Mouse (Mus musculus) embryonic facial prominence, embryonic 15.5 days (tissue): ENCODE data around the gene Nfkbie. TPM values are rescaled to one million over a fixed set of nuclear protein-coding genes. Genes with fewer than 3 reads are reported as not detected.
A peak's percentile ranks its signal among the peaks of the same experiment; 100 is the strongest.

Experiments
- ATAC-seq: fragments of 200-750 bp; cut with Nextera tagmentation; 2 replicates; pipeline ENCODE4 v1.8.0; 2017; ENCODE audit warnings: low read depth, moderate TSS enrichment; ENCODE audit not compliant: insufficient number of reproducible peaks, low FRiP score, low TSS enrichment
- H3K27ac ChIP-seq: fragments of 300-500 bp; sonication (generic); replicated peaks from 2 replicates; pipeline ENCODE4 v1.5.1; 2015; ENCODE audit warnings: mild to moderate bottlenecking, inconsistent platforms
- H3K27me3 ChIP-seq: fragments of 300-500 bp; sonication (generic); 2 replicates; pipeline ENCODE4 v1.6.1; 2015; ENCODE audit warnings: inconsistent platforms
- H3K36me3 ChIP-seq: fragments of 300-500 bp; sonication (generic); 2 replicates; pipeline ENCODE4 v1.6.1; 2015; ENCODE audit warnings: mild to moderate bottlenecking, inconsistent platforms
- H3K4me1 ChIP-seq: fragments of 300-500 bp; sonication (generic); 2 replicates; pipeline ENCODE4 v1.6.1; 2015; ENCODE audit warnings: inconsistent platforms
- H3K4me2 ChIP-seq: fragments of 300-500 bp; sonication (generic); replicated peaks from 2 replicates; pipeline ENCODE4 v1.6.1; 2015; ENCODE audit warnings: mild to moderate bottlenecking, inconsistent platforms
- H3K4me3 ChIP-seq: fragments of 300-500 bp; sonication (generic); replicated peaks from 2 replicates; pipeline ENCODE4 v1.5.1; 2015; ENCODE audit warnings: mild to moderate bottlenecking, inconsistent platforms
- H3K9ac ChIP-seq: fragments of 300-500 bp; sonication (generic); 2 replicates; pipeline ENCODE4 v1.6.1; 2015; ENCODE audit warnings: inconsistent platforms
- H3K9me3 ChIP-seq: fragments of 300-500 bp; sonication (generic); replicated peaks from 2 replicates; pipeline ENCODE4 v1.6.1; 2016; ENCODE audit warnings: inconsistent platforms
- WGBS: fragments of 180-500 bp; shearing (Covaris S2); methylation state at CpG from one replicate; pipeline ENCODE4 v1.1.7; 2015; 5-methylcytosine and 5-hydroxymethylcytosine counted together
- polyA plus RNA-seq: library from polyadenylated mRNA; unstranded; fragments of >200 nt; fragmentation: Nextera tagmentation; extraction: Ambion mirVana; gene quantifications from 2 replicates; pipeline ENCODE4 v1.2.1, GENCODE M21; 2015

Nfkbie gene
- polyA plus RNA-seq, 1 experiment from 2014 or later: 6.3 TPM

- Histone ChIP-seq H3K9me3 (no peaks in the 10 kb centered on the region), H3K36me3 (peaks cover 38% of the 10 kb centered on the region), H3K4me3 (peak within 1 kb of the TSS; percentile 90), H3K4me1 (peaks cover 38% of the 10 kb centered on the region), H3K4me2 (peak within 1 kb of the TSS; percentile 94), H3K9ac (peak within 1 kb of the TSS; percentile 96), H3K27me3 (no peaks in the 10 kb centered on the region), H3K27ac (peak within 1 kb of the TSS; percentile 87)
- under 1% methylated on average over 58 of the region's 61 CpGs for WGBS
- peak; percentile 86 for ATAC-seq
Measured at GRCm38 (mm10) chr17:45563655-45564530, 8.4 kb downstream of the Nfkbie start, which contains the start of gene Slc35b2. Gene Slc35b2 (plus strand): TSS chr17:45563874.

GRCm38 (mm10) chr17:45564531-45565084 lies 9.1 kb downstream of the Nfkbie start:
- H3K4me3 ChIP-seq: peak overlapping the region; percentile 90
- no peaks in the 10 kb centered on the region for H3K9me3 ChIP-seq
- 7% methylated on average over 18 of the region's 18 CpGs for WGBS
- peaks cover 45% of the 10 kb centered on the region for H3K36me3 ChIP-seq
- H3K27me3 ChIP-seq: no peaks in the 10 kb centered on the region
- H3K4me1 ChIP-seq: peaks cover 44% of the 10 kb centered on the region
- peak overlapping the region; percentile 96 for H3K9ac ChIP-seq
- no peak for ATAC-seq
- peak overlapping the region; percentile 94 for H3K4me2 ChIP-seq
- H3K27ac ChIP-seq: peak overlapping the region; percentile 87

- H3K4me3 ChIP-seq: peak overlapping the region; percentile 90
- no peaks in the 10 kb centered on the region for H3K27me3 ChIP-seq
- 91% methylated on average over 11 of the region's 11 CpGs for WGBS
- peaks cover 50% of the 10 kb centered on the region for H3K36me3 ChIP-seq
- H3K27ac ChIP-seq: peak overlapping the region; percentile 87
- peak overlapping the region; percentile 94 for H3K4me2 ChIP-seq
- H3K9me3 ChIP-seq: no peaks in the 10 kb centered on the region
- H3K9ac ChIP-seq: no peak overlapping the region
- peaks cover 49% of the 10 kb centered on the region for H3K4me1 ChIP-seq
- no peak for ATAC-seq
Measured at GRCm38 (mm10) chr17:45565103-45565502, 9.6 kb downstream of the Nfkbie start.

GRCm38 (mm10) chr17:45566031-45566359 lies 10.5 kb downstream of the Nfkbie start:
- H3K4me3 ChIP-seq: no peak overlapping the region
- ATAC-seq: no peak
- H3K27me3 ChIP-seq: no peaks in the 10 kb centered on the region
- 61% methylated on average over 1 of the region's 1 CpGs for WGBS
- H3K4me2 ChIP-seq: no peak overlapping the region
- H3K9ac ChIP-seq: no peak overlapping the region
- 0 out of 2 replicates have a peak overlapping the region, but pooled peaks have one; percentile 11 for H3K27ac ChIP-seq
- peaks cover 59% of the 10 kb centered on the region for H3K36me3 ChIP-seq
- H3K9me3 ChIP-seq: no peaks in the 10 kb centered on the region
- peaks cover 58% of the 10 kb centered on the region for H3K4me1 ChIP-seq

- Histone ChIP-seq H3K4me2 (no peak overlapping the region), H3K4me1 (peaks cover 64% of the 10 kb centered on the region), H3K27me3 (no peaks in the 10 kb centered on the region), H3K9me3 (no peaks in the 10 kb centered on the region), H3K36me3 (peaks cover 65% of the 10 kb centered on the region), H3K9ac (no peak overlapping the region), H3K4me3 (no peak overlapping the region), H3K27ac (peak overlapping the region; percentile 35; the same call in 1 of the 2 replicates)
- ATAC-seq: 0 out of 2 replicates have a peak, but pooled peaks have one; percentile 8
- whole genome bisulfite sequencing: 60% methylated on average over 18 of the region's 18 CpGs
Measured at GRCm38 (mm10) chr17:45566360-45567161, 11.1 kb downstream of the Nfkbie start.

GRCm38 (mm10) chr17:45567162-45567601 lies 11.7 kb downstream of the Nfkbie start:
- peaks cover 68% of the 10 kb centered on the region for H3K4me1 ChIP-seq
- WGBS: 38% methylated on average over 4 of the region's 4 CpGs
- peak overlapping the region; percentile 24; the same call in 1 of the 2 replicates for H3K27ac ChIP-seq
- no peak overlapping the region for H3K9ac ChIP-seq
- H3K9me3 ChIP-seq: no peaks in the 10 kb centered on the region
- no peak overlapping the region for H3K4me3 ChIP-seq
- no peak for ATAC-seq
- H3K27me3 ChIP-seq: no peaks in the 10 kb centered on the region
- no peak overlapping the region for H3K4me2 ChIP-seq
- peaks cover 68% of the 10 kb centered on the region for H3K36me3 ChIP-seq

- Histone ChIP-seq H3K27ac (0 out of 2 replicates have a peak overlapping the region, but pooled peaks have one; percentile 17), H3K27me3 (no peaks in the 10 kb centered on the region), H3K4me2 (no peak overlapping the region), H3K9ac (no peak overlapping the region), H3K4me1 (peaks cover 68% of the 10 kb centered on the region), H3K4me3 (no peak overlapping the region), H3K9me3 (no peaks in the 10 kb centered on the region), H3K36me3 (peaks cover 68% of the 10 kb centered on the region)
- 85% methylated on average over 12 of the region's 12 CpGs for WGBS
- ATAC-seq: no peak
Measured at GRCm38 (mm10) chr17:45568990-45569389, 13.5 kb downstream of the Nfkbie start.

- no peak overlapping the region for H3K27ac ChIP-seq
- no peaks in the 10 kb centered on the region for H3K27me3 ChIP-seq
- 79% methylated on average over 4 of the region's 4 CpGs for WGBS
- no peak overlapping the region for H3K4me2 ChIP-seq
- 0 out of 2 replicates have a peak overlapping the region, but pooled peaks have one; percentile 12 for H3K9ac ChIP-seq
- H3K4me3 ChIP-seq: no peak overlapping the region
- no peak for ATAC-seq
- peaks cover 68% of the 10 kb centered on the region for H3K36me3 ChIP-seq
- H3K4me1 ChIP-seq: peaks cover 68% of the 10 kb centered on the region
- no peaks in the 10 kb centered on the region for H3K9me3 ChIP-seq
Measured at GRCm38 (mm10) chr17:45569999-45570398, 14.5 kb downstream of the Nfkbie start.

GRCm38 (mm10) chr17:45572103-45573086 lies 16.9 kb downstream of the Nfkbie start:
- Histone ChIP-seq H3K27ac (peak overlapping the region; percentile 98), H3K36me3 (peaks cover 45% of the 10 kb centered on the region), H3K27me3 (no peaks in the 10 kb centered on the region), H3K4me3 (peak overlapping the region; percentile 96), H3K9me3 (no peaks in the 10 kb centered on the region), H3K4me2 (peak overlapping the region; percentile 55), H3K4me1 (peaks cover 50% of the 10 kb centered on the region), H3K9ac (peak overlapping the region; percentile 97)
- WGBS: under 1% methylated on average over 57 of the region's 57 CpGs
- peak; percentile 56 for ATAC-seq
